Mouse (Mus musculus): ENCODE results near the gene Safb2. TPM values are rescaled to one million over a fixed set of nuclear protein-coding genes. Genes with fewer than 3 reads are reported as not detected.
A peak's percentile ranks its signal among the peaks of the same experiment; 100 is the strongest.

Gene Safb2
- polyA plus RNA-seq, 1 experiment = 50.2 TPM

DNA sequence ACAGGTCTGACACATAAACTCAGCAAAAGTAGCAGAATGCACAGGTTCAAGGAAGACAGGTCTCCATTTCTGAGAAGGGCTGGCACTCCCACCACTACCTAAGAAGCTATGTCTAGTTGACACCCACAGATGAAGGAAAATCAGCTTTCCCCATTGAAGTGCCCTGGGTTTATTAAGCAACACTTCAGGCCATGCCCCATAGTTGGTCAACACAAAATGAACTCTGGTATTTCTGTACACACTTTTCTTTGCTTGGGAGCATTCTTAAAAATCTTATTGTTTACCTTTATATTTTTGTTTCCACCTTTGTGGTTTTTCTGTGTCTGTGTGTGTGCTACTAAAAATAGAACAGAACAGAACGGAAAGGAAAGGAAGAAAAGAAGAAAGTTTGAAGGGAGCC is 24.3 kb downstream of the Safb2 start:
- DNase-seq (ENCODE audit: low read depth) = no peak

DNA sequence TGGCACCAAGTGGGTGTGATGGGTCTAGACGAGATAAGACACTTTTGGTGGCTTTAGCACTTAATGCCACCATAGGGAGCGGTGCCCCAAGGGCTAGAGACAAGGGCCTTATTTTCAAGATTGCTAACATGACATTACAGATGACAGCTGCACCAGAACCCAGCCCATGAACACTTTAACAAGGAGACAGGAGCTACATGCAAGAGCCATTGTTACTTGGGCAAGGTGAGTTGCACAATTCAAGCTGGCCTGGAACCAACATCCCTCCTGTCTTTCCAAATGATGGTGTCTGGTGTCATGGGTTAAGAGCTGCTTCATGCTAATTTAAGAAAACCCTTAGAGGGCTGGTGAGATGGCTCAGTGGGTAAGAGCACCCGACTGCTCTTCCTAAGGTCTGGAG is 25.0 kb downstream of the Safb2 start:
- peak; percentile 91 for DNase-seq (ENCODE audit: low read depth)

DNA sequence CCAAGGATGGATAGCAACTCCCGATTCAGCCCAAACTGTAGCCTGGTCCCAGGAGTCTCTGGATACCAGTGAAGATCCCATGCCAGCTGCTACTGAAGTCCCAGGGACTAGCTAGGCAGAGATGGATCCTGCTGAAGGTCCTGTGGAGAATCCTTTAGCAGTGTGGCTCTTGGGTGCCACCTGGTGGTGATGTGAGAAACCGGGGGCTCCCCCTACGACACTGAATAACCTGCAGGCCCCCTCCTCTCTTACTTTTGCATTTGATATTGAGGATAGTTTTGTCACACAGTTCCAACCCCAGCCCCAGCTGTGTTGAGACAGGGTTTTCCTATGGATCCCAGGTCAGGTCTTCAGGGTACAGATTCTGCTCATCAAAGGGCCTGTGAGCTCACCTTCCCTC is 25.9 kb downstream of the Safb2 start:
- DNase-seq (ENCODE audit: low read depth) = no peak

DNA sequence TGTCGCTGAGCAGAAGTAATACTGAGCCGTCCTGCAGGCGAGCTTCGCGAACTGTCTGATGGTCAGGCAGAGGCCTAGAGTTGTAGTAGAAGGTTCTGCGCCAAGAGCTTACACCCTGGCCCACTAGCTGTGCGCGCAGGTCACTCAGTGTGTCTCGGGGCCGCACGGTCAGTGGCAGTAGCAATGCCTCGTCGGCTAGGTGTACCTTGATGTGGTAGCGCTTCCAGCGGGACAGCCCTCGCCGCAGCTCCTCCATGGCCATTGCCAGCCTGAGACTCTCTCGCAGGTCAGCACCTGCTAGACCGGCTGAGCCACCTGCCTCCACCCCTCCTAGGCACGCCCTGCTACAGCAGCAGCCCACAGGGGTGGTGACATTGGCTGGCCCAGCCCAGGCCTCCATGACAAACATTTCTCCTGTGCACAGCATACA is 30.2 kb downstream of the Safb2 start, which contains the start of gene Gm20219:
Gm20219 (minus strand) TSS at position 266 of the 430 bp plus-strand sequence.
- peak; percentile 61 for DNase-seq (ENCODE audit: low read depth)

DNA sequence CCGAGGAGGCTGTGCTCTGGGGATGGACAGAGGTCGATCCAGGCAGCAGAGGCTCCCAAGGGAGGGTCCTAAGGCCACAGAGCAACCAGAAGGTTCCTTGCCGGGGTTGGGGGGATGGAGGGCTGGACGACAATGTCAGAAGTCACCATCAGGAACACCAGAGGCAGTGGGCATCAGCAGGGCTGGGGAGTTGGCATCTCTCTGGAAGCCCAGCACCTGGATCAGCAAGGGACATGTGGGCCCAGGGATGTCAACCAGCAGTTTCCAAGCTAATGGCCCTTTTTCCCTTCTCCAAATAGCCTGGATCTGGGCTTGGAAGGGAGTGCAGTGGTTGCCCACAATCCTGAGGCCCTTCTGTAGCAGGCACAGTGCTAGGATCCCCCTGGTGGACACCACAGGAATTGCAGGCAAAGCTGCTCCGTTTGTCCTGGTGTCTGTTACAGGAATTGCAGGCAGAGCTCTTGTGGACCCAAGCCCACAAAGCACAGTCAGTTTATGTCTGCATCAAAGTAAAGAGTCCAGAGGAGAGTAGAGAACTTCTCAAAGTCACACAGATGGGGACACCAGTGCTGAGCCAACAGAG is 31.5 kb downstream of the Safb2 start:
- DNase-seq (ENCODE audit: low read depth) = no peak

DNA sequence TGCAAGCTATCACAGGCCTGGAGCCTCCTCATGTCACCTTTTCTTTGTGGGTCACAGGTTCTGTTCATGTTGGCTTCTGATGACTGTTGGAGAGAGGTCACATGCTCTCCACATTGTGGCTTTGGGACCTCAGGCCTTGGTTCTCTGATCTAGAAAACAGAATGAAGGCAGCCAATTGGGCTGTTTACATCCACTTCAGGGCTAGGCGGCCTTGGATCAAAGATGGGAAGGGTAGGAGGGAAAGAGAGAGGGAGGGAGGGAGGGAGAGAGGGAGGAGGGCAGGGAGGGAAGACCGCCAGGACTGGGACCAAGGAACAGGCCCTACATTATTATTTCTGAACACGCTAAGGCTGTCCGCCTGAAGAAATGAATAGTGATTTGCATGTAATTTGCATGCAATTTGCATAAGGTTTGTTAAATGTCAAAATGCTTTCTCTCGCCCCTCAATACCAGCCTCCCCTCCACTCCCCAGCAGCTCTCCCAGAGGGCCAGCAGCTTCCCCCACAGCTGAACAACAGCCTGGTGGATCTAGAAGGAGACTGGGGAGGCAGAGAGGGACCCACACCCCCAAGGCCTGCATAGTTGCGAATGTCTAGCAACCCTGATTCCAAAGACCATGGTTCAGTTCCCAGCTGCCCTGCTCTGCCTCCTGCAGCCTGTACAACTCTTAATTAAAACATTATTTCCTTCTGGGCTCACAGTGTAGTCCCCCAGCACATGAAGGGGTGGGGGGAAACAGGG is 32.4 kb downstream of the Safb2 start:
- DNase-seq (ENCODE audit: low read depth) = peak; percentile 69

DNA sequence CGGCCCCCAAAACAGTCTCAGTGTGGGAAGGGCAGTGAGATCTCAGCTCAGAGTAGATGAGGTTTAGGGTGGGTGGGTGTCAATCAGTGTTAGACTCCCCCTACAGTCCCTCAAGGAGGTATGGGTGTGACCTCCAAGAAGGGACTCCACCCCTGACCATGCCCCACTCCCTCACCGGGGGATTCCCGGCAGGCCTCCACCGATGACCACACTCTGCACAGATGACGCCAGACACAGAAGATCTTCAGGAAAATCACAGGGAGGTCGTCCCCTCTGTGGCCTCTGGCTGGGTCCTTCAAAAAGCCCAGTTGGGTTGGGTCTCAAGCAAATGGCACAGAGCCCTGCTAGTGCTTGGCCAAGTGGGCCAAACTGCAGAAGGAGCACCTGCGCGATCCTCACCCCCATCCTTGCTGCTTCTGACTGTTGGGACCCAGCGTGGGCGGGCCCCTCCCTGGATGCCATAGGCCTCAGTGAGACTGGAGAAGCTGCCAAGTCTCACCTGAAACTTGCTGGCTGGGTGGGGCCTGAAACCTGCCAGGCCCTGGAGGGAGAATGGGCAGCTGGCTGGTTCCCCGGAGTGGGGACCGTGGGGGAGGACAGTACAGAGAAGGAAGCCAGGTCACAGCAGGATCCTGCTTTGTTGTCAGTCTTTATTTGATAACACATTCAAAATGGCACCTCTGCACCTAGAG is 33.5 kb downstream of the Safb2 start:
- DNase-seq (ENCODE audit: low read depth) = peak; percentile 75

DNA sequence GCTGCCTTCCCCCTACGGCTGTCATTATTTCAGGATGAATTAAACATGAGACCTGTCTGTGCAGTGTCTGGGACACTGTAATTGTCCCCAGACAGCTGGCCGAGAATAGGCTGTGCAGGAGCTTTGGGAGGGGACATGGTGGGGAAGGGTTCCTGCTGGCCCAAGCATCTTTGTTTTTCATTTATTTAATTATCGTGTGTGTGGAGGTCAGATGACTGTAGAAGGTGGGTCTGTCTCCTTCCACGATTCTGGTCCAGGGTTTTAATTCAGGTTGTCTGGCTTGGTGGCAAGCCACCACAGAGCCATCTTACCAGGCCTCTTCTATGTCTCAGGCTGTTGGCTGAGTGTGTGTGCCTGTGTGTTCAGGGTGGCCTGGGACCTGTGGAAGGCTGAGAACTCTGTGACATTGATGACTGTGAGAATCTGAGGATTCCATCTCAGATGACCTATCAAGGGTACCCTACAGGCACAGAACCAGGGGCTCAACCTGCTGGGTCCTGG is 35.7 kb downstream of the Safb2 start:
- no peak for DNase-seq (ENCODE audit: low read depth)

DNA sequence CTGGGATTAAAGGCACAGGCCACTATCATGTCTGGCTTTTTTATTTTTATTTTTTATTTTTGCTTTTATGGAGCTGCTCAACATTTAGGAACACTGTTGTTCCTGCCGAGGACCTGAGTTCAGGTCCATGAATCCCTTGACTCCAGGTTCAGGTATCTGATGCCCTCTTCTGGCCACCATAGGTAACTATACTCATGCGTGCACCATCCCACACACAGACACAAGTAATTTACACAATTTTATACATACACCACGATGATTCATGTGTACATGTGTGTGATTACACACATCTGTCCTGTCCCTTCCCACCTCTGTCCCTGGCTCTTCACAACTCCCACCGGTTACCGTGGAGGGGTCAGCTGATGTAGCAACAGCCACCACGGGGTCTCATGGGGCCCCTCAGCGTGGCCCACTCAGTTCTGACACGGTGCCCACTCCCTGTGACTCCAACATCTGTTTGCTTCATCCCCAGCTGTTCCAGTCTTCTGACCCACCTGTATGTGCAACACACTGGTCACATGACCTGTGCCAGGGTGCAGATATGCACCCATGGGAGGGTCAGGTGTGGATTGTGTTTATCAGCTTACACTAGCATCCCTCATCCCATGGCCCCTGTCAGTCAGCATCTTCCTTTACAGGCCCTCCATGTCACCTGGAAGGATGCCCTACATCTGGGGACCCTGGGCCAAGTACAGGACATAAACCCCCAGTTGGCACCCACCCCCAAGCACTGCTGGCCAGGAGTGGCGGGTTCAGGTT is 36.4 kb downstream of the Safb2 start:
- DNase-seq (ENCODE audit: low read depth) = no peak

DNA sequence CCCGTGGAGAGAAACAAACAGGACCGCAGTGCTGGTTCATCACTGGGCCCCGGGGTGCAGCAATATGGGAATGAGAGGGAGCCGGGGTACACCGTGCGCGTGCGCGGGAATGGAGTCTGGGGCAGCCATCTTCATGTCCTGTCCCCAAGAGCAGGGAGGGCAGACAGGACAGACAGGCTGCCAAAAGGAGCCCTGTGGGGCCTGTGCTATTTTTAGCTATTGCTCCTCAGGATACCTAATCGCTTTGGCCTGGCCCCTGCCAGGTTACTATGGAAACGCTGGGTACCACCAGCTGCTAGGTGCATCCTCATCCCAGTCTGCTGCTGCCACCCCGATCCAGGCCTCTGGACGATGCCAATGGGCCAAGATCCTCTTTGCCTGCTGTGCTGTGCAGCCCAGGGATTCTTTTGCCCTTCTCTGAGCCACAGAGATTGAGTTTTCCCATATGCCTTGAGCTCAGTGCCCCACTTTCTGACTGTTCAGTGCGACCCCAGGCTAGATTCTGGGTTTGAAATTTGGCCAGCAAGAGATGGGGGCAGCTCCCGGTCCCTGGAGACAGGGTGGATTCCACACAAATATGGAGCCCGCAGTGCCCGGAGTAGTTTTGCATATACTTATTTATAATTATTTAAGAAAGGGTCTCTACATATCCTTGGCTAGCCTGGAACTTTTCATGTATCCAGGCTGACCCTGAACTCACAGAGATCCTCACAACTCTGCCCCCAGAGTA is 37.1 kb downstream of the Safb2 start:
- DNase-seq (ENCODE audit: low read depth) = no peak

DNA sequence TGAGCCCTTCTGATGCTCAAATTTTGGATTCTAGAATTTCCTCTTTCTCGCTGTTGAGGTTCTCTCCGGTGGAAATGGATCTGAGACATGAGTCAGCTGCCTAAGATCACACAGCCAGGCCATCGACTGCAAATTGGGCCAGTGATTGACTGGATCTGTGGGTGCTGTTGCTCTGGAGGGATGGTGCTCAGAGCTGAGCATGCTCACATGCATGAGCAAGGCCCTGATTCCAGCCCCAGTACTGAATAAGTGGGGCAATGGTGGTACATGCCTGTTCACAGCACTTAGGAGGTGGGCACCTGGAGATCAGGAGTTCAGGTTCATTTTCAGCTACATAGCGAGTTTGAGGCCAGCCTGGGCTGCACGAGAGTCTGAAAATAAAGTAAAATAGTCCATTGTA is 37.8 kb downstream of the Safb2 start:
- DNase-seq (ENCODE audit: low read depth) = no peak

DNA sequence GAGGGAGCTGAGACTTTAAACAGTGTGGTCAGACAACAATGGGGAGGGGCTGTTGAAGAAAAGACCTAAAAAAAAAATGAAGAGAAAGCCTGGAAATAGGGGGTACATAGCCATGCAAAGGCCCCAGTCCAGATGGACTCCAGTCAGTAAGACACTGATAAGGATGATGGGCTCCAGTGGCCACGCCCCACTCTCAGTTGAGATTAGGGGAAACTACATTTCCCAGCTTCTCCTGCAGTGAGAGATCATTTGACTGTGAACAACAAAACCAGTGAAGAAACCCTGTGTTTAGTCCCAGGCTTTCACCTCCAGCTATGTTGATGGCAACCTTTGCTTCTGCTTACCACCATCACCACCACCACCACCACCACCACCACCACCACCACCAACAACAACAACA is 38.4 kb downstream of the Safb2 start:
- no peak for DNase-seq (ENCODE audit: low read depth)

DNA sequence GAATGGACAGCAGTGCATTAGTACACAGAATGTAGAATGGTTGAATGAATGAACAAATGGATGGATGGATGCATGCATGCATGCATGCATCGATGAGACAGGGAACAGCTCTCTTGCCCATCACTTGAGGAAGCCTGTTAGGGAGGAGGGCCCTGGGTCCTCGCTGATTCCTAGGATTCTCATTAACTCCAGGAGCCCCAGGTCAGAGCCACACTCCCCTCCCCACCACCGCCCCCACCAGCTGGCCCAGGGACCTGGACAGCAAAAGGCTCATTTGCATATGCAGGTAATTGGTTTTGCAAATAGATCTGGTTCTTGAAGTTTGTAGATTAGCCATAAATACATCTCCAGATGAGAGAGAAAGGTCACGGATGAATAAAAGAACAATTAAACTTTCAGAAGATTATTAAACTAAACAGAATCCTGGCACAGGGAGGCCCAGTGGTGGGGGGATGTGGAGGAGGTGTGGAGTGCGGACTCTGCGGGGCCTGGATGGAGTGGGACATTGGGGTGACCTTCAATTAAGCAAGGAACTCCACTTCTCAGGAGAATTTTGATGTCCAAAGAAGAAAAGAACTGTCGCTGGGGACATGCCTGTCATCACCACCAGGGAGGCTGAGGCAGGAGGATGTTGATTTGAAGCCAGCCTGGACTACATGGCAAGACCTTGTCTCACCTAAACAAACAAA is 39.5 kb downstream of the Safb2 start:
- no peak for DNase-seq (ENCODE audit: low read depth)

DNA sequence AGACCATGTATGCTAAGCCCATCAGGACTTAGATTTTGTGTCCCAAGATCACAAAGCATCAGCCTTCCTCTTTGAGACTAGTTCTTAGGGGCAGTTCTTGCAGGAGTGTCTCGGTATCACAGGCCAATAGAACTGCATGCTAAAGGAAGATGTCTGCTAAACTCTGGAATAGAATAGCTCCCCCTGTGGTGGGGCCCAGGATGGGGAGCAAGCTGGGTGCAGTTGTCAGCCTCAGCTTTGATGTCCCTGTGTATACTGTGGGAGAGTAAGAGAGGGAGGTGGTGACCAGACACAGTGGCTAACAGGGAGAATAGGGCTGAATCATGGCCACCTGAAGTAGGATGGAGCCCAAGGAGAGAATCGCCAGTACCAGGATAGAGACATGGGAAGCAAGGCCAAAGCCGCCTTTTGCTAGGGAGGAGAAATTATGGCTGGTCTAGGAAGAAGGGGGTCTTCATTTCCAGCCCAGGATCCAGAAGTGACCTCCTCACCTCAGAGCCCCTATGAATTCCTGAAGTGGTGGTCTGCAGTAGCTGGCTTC is 40.6 kb downstream of the Safb2 start:
- no peak for DNase-seq (ENCODE audit: low read depth)

DNA sequence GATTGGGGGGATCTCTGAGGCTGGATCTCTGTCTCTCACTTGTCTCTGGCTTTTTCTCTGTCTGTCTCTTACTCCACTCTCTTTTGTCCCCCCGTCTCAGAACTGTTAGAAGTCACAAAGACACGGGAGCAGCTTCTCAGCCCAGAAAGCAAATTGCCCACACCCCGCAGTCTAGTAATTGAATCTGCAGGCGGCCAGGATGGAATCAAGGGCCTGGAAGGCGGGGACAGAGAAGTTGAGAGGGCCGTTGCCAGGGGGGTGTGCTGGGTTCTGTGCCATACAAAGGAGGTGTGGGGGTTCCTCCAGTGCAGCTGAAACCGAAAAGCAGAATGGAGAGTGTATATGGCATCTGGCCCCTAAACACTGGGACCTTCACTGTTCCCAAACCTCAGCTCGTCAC is 41.6 kb downstream of the Safb2 start:
- no peak for DNase-seq (ENCODE audit: low read depth)

DNA sequence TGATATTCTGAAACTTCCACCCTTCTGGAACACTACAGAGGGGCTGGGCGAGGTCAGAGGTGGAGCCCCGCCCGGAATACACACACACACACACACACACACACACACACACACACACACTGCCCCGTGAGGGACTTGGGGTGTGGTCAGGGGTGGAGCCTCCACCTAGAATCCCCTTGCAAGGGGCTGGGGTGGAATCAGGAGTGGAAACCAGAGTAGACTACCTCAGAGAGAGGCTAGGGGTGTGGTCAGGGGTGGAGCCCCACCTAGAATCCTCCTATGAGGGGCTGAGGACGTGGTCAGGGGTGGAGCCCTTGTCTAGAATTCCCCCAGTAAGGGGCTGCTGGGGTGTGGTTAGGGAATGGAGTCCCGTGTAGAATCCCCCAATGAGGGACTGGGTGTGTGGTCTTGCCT is 43.8 kb downstream of the Safb2 start:
- DNase-seq (ENCODE audit: low read depth) = no peak

DNA sequence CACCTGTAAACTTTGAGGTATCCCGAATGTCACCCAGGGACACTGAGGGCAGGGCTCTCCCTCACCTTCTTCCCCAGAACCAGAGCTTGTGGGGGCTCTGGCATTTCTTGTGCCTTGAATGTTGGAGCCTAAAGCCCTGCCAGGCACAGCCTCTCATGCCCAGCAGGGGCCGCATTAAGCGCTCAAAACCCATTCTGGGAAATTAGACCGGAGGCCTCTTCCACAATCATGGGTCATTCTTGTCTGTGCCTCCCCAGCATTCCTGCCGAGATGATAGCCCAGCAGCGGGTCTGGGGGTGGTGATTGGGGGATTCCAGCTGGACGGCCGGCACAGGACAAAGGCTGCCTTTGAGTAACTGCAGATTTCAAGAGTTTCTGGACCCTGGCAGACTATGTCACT is 46.5 kb downstream of the Safb2 start:
- no peak for DNase-seq (ENCODE audit: low read depth)

DNA sequence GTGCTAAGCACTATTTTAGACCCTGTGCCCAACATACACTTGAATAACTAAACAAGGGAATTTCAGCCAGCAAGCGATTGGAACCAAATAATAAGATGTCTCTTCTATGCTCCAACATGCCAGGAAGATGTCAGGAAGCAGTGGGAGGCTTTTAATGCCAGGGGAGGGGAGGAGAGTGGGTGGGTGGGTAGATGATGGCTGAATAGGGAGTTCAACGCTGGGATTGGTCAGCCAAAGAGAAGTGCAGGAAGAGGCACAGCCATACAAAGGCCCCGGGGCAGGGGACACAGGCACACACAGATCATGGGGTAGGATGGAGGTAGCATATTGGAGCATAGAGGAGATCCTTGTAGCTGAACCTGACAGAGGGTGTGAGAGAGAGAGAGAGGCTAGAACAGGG is 47.5 kb downstream of the Safb2 start:
- DNase-seq (ENCODE audit: low read depth) = no peak

DNA sequence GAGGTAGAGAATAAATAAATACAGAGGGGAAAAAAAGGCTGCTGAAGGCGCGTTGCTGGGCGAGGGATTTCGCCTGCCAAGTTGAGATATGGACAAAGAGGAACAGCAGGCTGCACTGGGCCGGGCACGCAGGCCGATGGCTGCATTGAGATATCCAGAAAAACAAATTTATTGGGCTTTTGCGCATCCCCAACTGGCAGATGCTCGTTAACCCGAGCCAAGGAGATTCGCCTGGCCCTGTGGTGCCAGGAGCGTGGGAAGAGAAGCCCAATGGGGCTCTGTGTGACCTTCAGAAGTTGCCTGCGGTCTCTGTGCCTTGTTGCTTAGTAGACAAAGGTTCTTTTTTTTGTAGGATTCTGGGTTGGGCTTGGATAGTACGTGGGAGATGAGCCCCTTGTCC is 48.2 kb downstream of the Safb2 start:
- no peak for DNase-seq (ENCODE audit: low read depth)

DNA sequence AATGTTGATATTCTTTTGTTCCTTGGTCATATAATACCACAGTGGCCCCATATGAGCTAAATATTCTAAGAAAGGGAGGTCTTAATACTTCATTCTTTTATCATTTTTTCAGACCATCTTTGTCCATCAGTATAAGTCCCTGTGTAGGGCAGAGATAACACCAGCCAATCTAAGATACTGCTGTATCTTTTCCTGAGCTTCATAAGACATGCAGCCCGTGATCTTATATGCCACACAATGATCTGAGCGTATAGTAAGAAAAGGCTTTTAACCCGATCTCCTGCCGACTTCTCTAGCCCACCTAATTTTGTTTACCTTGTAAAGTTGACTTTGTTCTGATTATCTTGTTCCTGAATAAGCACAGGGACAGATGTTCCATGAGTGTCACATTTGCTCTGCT is 59.4 kb downstream of the Safb2 start:
- no peak for DNase-seq (ENCODE audit: low read depth)

DNA sequence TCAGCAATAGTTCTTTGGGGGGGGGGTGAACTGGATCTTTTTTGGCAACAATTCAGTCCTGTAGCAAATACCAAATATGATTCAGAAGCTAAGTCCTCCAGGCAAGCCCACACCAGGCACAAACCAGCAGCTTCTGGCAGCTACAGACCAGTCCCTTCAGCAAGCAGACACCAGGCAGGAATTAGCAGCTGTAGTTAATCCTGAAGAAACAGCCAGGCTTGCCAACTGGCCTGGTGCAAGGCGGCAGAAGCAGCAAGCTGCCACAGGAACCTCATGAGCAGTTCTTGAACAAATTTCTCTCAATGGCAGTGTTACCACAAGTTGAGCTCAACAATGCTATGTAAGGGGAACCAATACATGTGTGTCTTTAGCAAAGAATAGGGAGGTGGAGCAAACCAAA is 61.6 kb downstream of the Safb2 start:
- DNase-seq (ENCODE audit: low read depth) = no peak

Measured in gonadal fat pad, adult 2 months (tissue).